Mouse (Mus musculus): Measurements from ENCODE around the gene Cyp4f18. TPM values are rescaled to one million over a fixed set of nuclear protein-coding genes. Genes with fewer than 3 reads are reported as not detected.
"Not testable (repeated sequence)": the region's sequence is repeated elsewhere in the genome, so short reads cannot be mapped to it uniquely, and the experiment has no call there.

The Cyp4f18 gene
- polyA plus RNA-seq (2015; fragmentation: Nextera tagmentation; extraction: Ambion mirVana): 1.3 and 1.4 TPM in 2 replicates

GRCm38 (mm10) chr8:72009473-72009872 lies at the start of gene Cyp4f18:
Gene Cyp4f18 (minus strand): TSS chr8:72009626.
- no peak for TF ChIP-seq CTCF (IDR thresholded peaks at IDR 0.05; ENCODE audit: low read depth)
- TF ChIP-seq EP300 (optimal IDR thresholded peaks at IDR 0.05): no peak
- no peaks in the 10 kb centered on the region for H3K4me1 ChIP-seq (replicated peaks; ENCODE audit: control insufficient read depth, insufficient read depth)
- H3K36me3 ChIP-seq (ENCODE audit: control insufficient read depth, insufficient read depth, low read length): no peaks in the 10 kb centered on the region
- H3K27ac ChIP-seq (replicated peaks): no peak within 1 kb of the TSS
- H3K9me3 ChIP-seq (ENCODE audit: control insufficient read depth, low read length): no peaks in the 10 kb centered on the region
- WGBS: 58% methylated on average over 3 of the region's 3 CpGs
- no peak within 1 kb of the TSS for H3K4me3 ChIP-seq (ENCODE audit: low read depth, low read length)
- H3K27me3 ChIP-seq (ENCODE audit: control insufficient read depth, insufficient read depth, low read length): no peaks in the 10 kb centered on the region
- ATAC-seq (ENCODE audit: low FRiP score, low TSS enrichment) (0 out of 2 replicates have a peak, but pooled peaks have one; percentile 35), DNase-seq (ENCODE audit: low spot score) (no peak)
- H3K4me2 ChIP-seq (replicated peaks; ENCODE audit: low read depth): no peak within 1 kb of the TSS
- no peak within 1 kb of the TSS for H3K9ac ChIP-seq (ENCODE audit: low read length)

GRCm38 (mm10) chr8:72057643-72058042 lies 48.2 kb upstream of the Cyp4f18 start:
- not testable (repeated sequence) for H3K9ac ChIP-seq (ENCODE audit: low read length); H3K4me1 ChIP-seq (replicated peaks; ENCODE audit: control insufficient read depth, insufficient read depth); H3K9me3 ChIP-seq (ENCODE audit: control insufficient read depth, low read length); DNase-seq (ENCODE audit: low spot score); H3K27ac ChIP-seq (replicated peaks); H3K4me3 ChIP-seq (ENCODE audit: low read depth, low read length); ATAC-seq (ENCODE audit: low FRiP score, low TSS enrichment); H3K4me2 ChIP-seq (replicated peaks; ENCODE audit: low read depth); H3K27me3 ChIP-seq (ENCODE audit: control insufficient read depth, insufficient read depth, low read length); H3K36me3 ChIP-seq (ENCODE audit: control insufficient read depth, insufficient read depth, low read length)
- 95% methylated on average over 3 of the region's 4 CpGs for WGBS

- not testable (repeated sequence) for H3K27me3 ChIP-seq (ENCODE audit: control insufficient read depth, insufficient read depth, low read length); H3K4me1 ChIP-seq (replicated peaks; ENCODE audit: control insufficient read depth, insufficient read depth); H3K4me3 ChIP-seq (ENCODE audit: low read depth, low read length); H3K36me3 ChIP-seq (ENCODE audit: control insufficient read depth, insufficient read depth, low read length); H3K9ac ChIP-seq (ENCODE audit: low read length); H3K9me3 ChIP-seq (ENCODE audit: control insufficient read depth, low read length); DNase-seq (ENCODE audit: low spot score); H3K27ac ChIP-seq (replicated peaks); ATAC-seq (ENCODE audit: low FRiP score, low TSS enrichment); H3K4me2 ChIP-seq (replicated peaks; ENCODE audit: low read depth)
Observed at GRCm38 (mm10) chr8:72054633-72055032, 45.2 kb upstream of the Cyp4f18 start.

GRCm38 (mm10) chr8:72042493-72042892 lies 33.1 kb upstream of the Cyp4f18 start:
- 82% methylated on average over 1 of the region's 1 CpGs for WGBS
- H3K4me2 ChIP-seq (replicated peaks; ENCODE audit: low read depth): no peak overlapping the region

GRCm38 (mm10) chr8:72040918-72041317 lies 31.5 kb upstream of the Cyp4f18 start, which contains the start of gene Olfr372:
Gene Olfr372 (plus strand): TSS chr8:72041218.
- ATAC-seq (ENCODE audit: low FRiP score, low TSS enrichment); H3K27me3 ChIP-seq (ENCODE audit: control insufficient read depth, insufficient read depth, low read length); H3K9ac ChIP-seq (ENCODE audit: low read length); H3K4me1 ChIP-seq (replicated peaks; ENCODE audit: control insufficient read depth, insufficient read depth); H3K27ac ChIP-seq (replicated peaks); H3K36me3 ChIP-seq (ENCODE audit: control insufficient read depth, insufficient read depth, low read length); DNase-seq (ENCODE audit: low spot score); H3K4me2 ChIP-seq (replicated peaks; ENCODE audit: low read depth); H3K9me3 ChIP-seq (ENCODE audit: control insufficient read depth, low read length); H3K4me3 ChIP-seq (ENCODE audit: low read depth, low read length): not testable (repeated sequence)
- WGBS: 78% methylated on average over 4 of the region's 4 CpGs

More at GRCm38 (mm10) chr8:72042493-72042892, 33.1 kb upstream of the Cyp4f18 start:
- ATAC-seq (ENCODE audit: low FRiP score, low TSS enrichment) (no peak), DNase-seq (ENCODE audit: low spot score) (no peak)
- TF ChIP-seq EP300 (optimal IDR thresholded peaks at IDR 0.05) (no peak), CTCF (IDR thresholded peaks at IDR 0.05; ENCODE audit: low read depth) (no peak)
- Histone ChIP-seq H3K27ac (replicated peaks) (no peak overlapping the region), H3K9ac (ENCODE audit: low read length) (no peak overlapping the region), H3K4me1 (replicated peaks; ENCODE audit: control insufficient read depth, insufficient read depth) (no peaks in the 10 kb centered on the region), H3K36me3 (ENCODE audit: control insufficient read depth, insufficient read depth, low read length) (no peaks in the 10 kb centered on the region), H3K27me3 (ENCODE audit: control insufficient read depth, insufficient read depth, low read length) (no peaks in the 10 kb centered on the region), H3K4me3 (ENCODE audit: low read depth, low read length) (no peak overlapping the region), H3K9me3 (ENCODE audit: control insufficient read depth, low read length) (no peaks in the 10 kb centered on the region)

GRCm38 (mm10) chr8:72032926-72033325 lies 23.5 kb upstream of the Cyp4f18 start:
- not testable (repeated sequence) for H3K27ac ChIP-seq (replicated peaks); H3K4me1 ChIP-seq (replicated peaks; ENCODE audit: control insufficient read depth, insufficient read depth); H3K27me3 ChIP-seq (ENCODE audit: control insufficient read depth, insufficient read depth, low read length); H3K4me2 ChIP-seq (replicated peaks; ENCODE audit: low read depth); DNase-seq (ENCODE audit: low spot score); H3K36me3 ChIP-seq (ENCODE audit: control insufficient read depth, insufficient read depth, low read length); H3K4me3 ChIP-seq (ENCODE audit: low read depth, low read length); H3K9ac ChIP-seq (ENCODE audit: low read length); H3K9me3 ChIP-seq (ENCODE audit: control insufficient read depth, low read length)
- peak; percentile 49 for TF ChIP-seq CTCF (IDR thresholded peaks at IDR 0.05; ENCODE audit: low read depth)
- ATAC-seq (ENCODE audit: low FRiP score, low TSS enrichment): 0 out of 2 replicates have a peak, but pooled peaks have one; percentile 26
- WGBS: 27% methylated on average over 4 of the region's 4 CpGs

- 13% methylated on average over 4 of the region's 9 CpGs for WGBS
- H3K4me1 ChIP-seq (replicated peaks; ENCODE audit: control insufficient read depth, insufficient read depth); H3K4me2 ChIP-seq (replicated peaks; ENCODE audit: low read depth); H3K4me3 ChIP-seq (ENCODE audit: low read depth, low read length); H3K36me3 ChIP-seq (ENCODE audit: control insufficient read depth, insufficient read depth, low read length); H3K9ac ChIP-seq (ENCODE audit: low read length); H3K9me3 ChIP-seq (ENCODE audit: control insufficient read depth, low read length); ATAC-seq (ENCODE audit: low FRiP score, low TSS enrichment); DNase-seq (ENCODE audit: low spot score); H3K27ac ChIP-seq (replicated peaks); H3K27me3 ChIP-seq (ENCODE audit: control insufficient read depth, insufficient read depth, low read length): not testable (repeated sequence)
Observed at GRCm38 (mm10) chr8:72024886-72025285, 15.5 kb upstream of the Cyp4f18 start.
